Mouse (Mus musculus) hindbrain, embryonic 11.5 days (tissue): ENCODE data around the gene BC016579. TPM values are rescaled to one million over a fixed set of nuclear protein-coding genes. Genes with fewer than 3 reads are reported as not detected.

Experiments
- ATAC-seq: fragments of 200-750 bp; cut with Nextera tagmentation; 2 replicates; pipeline ENCODE4 v1.8.0; 2017; ENCODE audit warnings: mild to moderate bottlenecking, moderate TSS enrichment, moderate library complexity; ENCODE audit not compliant: low FRiP score
- DNase-seq: peaks from one replicate; pipeline ENCODE4 v3.0.0-alpha.2; 2015; ENCODE audit warnings: low spot score
- H3K27ac ChIP-seq: fragments of 300-500 bp; sonication (generic); 2 replicates; pipeline ENCODE4 v1.5.1; 2014; ENCODE audit warnings: mild to moderate bottlenecking, low read depth, low read length
- H3K27me3 ChIP-seq: fragments of 300-500 bp; sonication (generic); 2 replicates; pipeline ENCODE4 v1.6.1; 2014; ENCODE audit warnings: mild to moderate bottlenecking, low read length, moderate library complexity, mixed read lengths; ENCODE audit not compliant: control insufficient read depth, insufficient read depth
- H3K36me3 ChIP-seq: fragments of 300-500 bp; sonication (generic); 2 replicates; pipeline ENCODE4 v1.6.1; 2014; ENCODE audit warnings: mild to moderate bottlenecking, low read length, moderate library complexity, mixed read lengths; ENCODE audit not compliant: control insufficient read depth, insufficient read depth
- H3K4me1 ChIP-seq: fragments of 300-500 bp; sonication (generic); replicated peaks from 2 replicates; pipeline ENCODE4 v1.6.1; 2014; ENCODE audit warnings: low read length, mixed read lengths; ENCODE audit not compliant: control insufficient read depth, insufficient read depth
- H3K4me2 ChIP-seq: fragments of 300-500 bp; sonication (generic); replicated peaks from 2 replicates; pipeline ENCODE4 v1.6.1; 2014; ENCODE audit warnings: mild to moderate bottlenecking, low read depth, low read length
- H3K4me3 ChIP-seq: fragments of 300-500 bp; sonication (generic); 2 replicates; pipeline ENCODE4 v1.5.1; 2014; ENCODE audit warnings: low read depth, low read length
- H3K9ac ChIP-seq: fragments of 300-500 bp; sonication (generic); 2 replicates; pipeline ENCODE4 v1.6.1; 2014; ENCODE audit warnings: low read depth, low read length
- H3K9me3 ChIP-seq: fragments of 300-500 bp; sonication (generic); 2 replicates; pipeline ENCODE4 v1.6.1; 2016; ENCODE audit warnings: low read length; ENCODE audit not compliant: control insufficient read depth
- WGBS: fragments of 180-500 bp; shearing (Covaris S2); extraction: QIAGEN DNeasy Blood & Tissue Kit; methylation state at CpG from one replicate; pipeline ENCODE4 v1.1.7; 2014; 5-methylcytosine and 5-hydroxymethylcytosine counted together
- polyA plus RNA-seq: library from polyadenylated mRNA; unstranded; fragments of >200 nt; fragmentation: Nextera tagmentation; extraction: Ambion mirVana; gene quantifications from 2 replicates; pipeline ENCODE4 v1.2.1, GENCODE M21; 2014

The BC016579 gene
- polyA plus RNA-seq: 0.15 and 0.28 TPM in 2 replicates

DNA sequence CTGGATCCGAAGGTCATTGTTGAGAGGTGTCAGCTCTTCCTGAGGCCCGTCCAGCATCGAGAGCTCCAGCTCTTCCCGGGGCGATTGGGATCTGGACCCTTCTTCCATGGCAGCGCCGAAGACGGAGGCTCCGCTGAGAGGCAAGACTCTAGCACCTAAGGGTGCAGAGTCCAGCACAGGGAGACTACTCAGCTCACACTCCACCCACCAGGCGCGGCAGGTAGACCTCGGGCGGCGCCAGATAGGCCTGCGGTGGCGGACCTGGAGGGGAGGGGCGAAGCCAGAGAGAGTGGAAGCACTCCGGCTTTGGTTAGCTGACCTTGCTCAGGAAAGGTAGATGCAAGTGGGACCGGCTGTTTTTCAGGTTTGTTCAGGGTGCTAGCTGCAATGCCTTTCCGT, at the start of gene BC016579:
BC016579 (minus strand) TSS at position 135 of the 399 bp plus-strand sequence.
- H3K4me2 ChIP-seq: peak within 1 kb of the TSS; percentile 39
- WGBS: 10% methylated on average over 20 of the region's 20 CpGs
- H3K9me3 ChIP-seq: no peaks in the 10 kb centered on the region
- peak within 1 kb of the TSS; percentile 1; the same call in 1 of the 2 replicates for H3K4me3 ChIP-seq
- 0 out of 2 replicates have a peak, but pooled peaks cover 2% of the 10 kb centered on the region for H3K4me1 ChIP-seq
- H3K27me3 ChIP-seq: peaks cover 6% of the 10 kb centered on the region; the same call in 1 of the 2 replicates
- DNase-seq (peak; percentile 11), ATAC-seq (no peak)
- H3K9ac ChIP-seq: no peak within 1 kb of the TSS
- no peak within 1 kb of the TSS for H3K27ac ChIP-seq
- no peaks in the 10 kb centered on the region for H3K36me3 ChIP-seq

DNA sequence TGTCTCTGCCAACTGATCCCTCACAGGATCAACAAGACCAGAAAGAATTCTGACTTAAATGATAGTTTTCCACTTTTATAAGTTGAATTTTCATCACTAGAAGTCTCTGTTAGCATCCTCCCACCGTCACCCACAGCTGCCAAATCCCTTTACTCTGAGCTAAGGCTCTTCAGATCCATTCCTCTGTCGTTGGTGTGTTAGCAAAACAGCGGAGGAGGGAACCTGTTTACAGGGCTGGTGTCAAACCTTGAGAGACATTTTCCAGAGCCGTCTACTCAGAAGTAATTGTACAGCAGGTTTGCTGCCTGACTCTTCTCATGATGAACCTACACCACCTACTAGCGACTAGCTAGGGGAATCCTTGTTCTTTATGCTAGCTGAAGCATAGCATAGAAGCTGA, 45.4 kb upstream of the BC016579 start:
- Histone ChIP-seq H3K36me3 (no peaks in the 10 kb centered on the region), H3K9me3 (no peaks in the 10 kb centered on the region), H3K27ac (no peak overlapping the region), H3K4me3 (no peak overlapping the region), H3K9ac (no peak overlapping the region), H3K27me3 (no peaks in the 10 kb centered on the region), H3K4me2 (no peak overlapping the region), H3K4me1 (no peaks in the 10 kb centered on the region)
- ATAC-seq: no peak
- 78% methylated on average over 5 of the region's 5 CpGs for WGBS
- no peak for DNase-seq

DNA sequence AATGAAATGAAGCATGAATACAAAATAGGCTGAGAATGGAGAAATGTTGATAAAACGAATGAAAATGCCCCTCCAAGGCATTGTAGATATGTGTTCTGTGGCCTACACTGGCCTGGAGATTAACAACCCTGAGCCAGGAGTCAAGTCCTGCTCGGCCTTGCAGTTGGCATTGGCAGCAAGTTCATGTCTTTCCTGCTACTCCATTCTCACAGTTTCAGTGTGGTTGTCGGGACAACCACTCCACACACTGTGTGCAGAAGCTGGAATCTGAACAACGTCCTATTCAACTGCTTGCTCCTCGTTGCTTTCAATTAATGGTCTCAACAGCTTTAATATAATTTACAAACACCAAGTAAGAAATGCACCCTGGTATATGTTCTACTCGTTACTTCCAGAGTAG, 44.1 kb upstream of the BC016579 start:
- H3K4me1 ChIP-seq: no peaks in the 10 kb centered on the region
- 70% methylated on average over 6 of the region's 6 CpGs for WGBS
- ATAC-seq: no peak
- H3K4me2 ChIP-seq: no peak overlapping the region
- H3K27ac ChIP-seq: no peak overlapping the region
- H3K27me3 ChIP-seq: no peaks in the 10 kb centered on the region
- DNase-seq: no peak
- no peaks in the 10 kb centered on the region for H3K36me3 ChIP-seq
- H3K9ac ChIP-seq: no peak overlapping the region
- H3K9me3 ChIP-seq: no peaks in the 10 kb centered on the region
- H3K4me3 ChIP-seq: no peak overlapping the region

GRCm38 (mm10) chr16:45695445-45696160, 41.7 kb upstream of the BC016579 start:
- Histone ChIP-seq H3K36me3 (no peaks in the 10 kb centered on the region), H3K9ac (no peak overlapping the region), H3K4me2 (no peak overlapping the region), H3K27me3 (no peaks in the 10 kb centered on the region), H3K27ac (no peak overlapping the region), H3K4me3 (no peak overlapping the region), H3K4me1 (no peaks in the 10 kb centered on the region), H3K9me3 (no peaks in the 10 kb centered on the region)
- DNase-seq: no peak
- WGBS: 72% methylated on average over 9 of the region's 9 CpGs
- ATAC-seq: peak; percentile 38; the same call in 1 of the 2 replicates

DNA sequence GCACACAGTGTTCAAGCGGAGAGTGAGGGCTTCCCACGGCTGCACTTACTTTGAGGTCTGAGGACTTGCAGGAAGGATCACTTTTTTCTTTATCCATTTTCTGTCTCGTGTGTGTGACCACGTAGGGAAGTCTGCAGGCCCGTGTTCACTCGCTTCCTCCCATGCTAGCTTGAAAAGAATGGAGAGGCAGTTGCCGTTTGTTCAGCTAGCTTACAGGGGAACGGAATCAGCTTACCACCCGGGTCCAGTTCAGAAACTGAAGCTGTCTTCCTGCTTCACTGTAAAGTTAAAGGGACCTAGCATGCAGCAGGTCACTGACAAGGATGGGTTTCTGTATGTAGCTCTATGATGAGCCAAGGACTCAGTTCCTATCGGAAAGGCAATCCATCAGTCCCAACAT, 39.7 kb upstream of the BC016579 start, which contains the start of gene Tmprss7:
Tmprss7 (minus strand) TSS at position 101 of the 400 bp plus-strand sequence.
- no peaks in the 10 kb centered on the region for H3K9me3 ChIP-seq
- no peak for ATAC-seq
- no peak within 1 kb of the TSS for H3K9ac ChIP-seq
- peaks cover 2% of the 10 kb centered on the region; the same call in 1 of the 2 replicates for H3K4me1 ChIP-seq
- 80% methylated on average over 10 of the region's 10 CpGs for WGBS
- H3K4me2 ChIP-seq: no peak within 1 kb of the TSS
- H3K4me3 ChIP-seq: no peak within 1 kb of the TSS
- no peaks in the 10 kb centered on the region for H3K36me3 ChIP-seq
- H3K27ac ChIP-seq: no peak within 1 kb of the TSS
- no peak for DNase-seq
- no peaks in the 10 kb centered on the region for H3K27me3 ChIP-seq

DNA sequence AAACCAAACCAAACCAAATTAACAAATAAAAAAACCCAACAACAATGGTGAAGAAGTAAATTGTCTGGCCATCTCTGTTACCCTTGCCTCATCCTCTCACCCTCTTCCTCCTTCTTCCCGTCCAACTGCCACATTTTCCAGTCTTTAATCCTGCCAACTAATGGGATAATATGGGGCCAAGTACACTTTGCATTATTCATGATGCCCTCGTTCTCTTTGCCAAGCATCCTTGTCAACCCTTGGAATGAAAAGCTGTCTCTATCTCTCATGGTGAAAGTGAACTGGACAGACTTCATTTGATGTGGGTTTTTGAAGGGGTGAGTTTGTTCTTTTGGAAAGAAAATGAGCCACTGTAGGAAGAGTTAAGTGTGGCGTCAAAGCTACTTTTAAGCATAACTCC, 39.0 kb upstream of the BC016579 start:
- no peak for DNase-seq
- Histone ChIP-seq H3K27me3 (no peaks in the 10 kb centered on the region), H3K27ac (no peak overlapping the region), H3K4me2 (no peak overlapping the region), H3K4me3 (no peak overlapping the region), H3K36me3 (no peaks in the 10 kb centered on the region), H3K9ac (no peak overlapping the region), H3K9me3 (no peaks in the 10 kb centered on the region), H3K4me1 (peaks cover 2% of the 10 kb centered on the region; the same call in 1 of the 2 replicates)
- 62% methylated on average over 3 of the region's 3 CpGs for WGBS
- ATAC-seq: no peak

DNA sequence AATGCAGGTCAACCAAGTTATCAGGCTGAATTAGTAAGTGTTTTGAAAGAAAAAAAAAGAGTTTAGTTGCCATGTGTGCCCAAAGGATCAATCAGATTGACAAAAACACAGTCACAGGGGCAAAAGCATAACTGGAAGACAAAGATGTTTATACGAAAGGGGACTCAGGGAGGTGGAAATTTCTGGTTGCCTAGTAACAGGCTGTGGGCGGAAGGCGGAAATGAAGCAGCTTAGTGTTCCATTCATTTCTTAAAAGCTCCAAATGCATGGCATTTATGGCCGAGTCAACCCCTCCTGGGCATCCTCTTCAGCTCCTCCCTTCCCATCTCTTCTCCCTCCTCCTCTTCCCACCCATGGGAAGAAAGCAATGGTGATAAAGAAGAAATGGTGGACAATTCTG, 36.3 kb upstream of the BC016579 start:
- Histone ChIP-seq H3K4me1 (peaks cover 2% of the 10 kb centered on the region; the same call in 1 of the 2 replicates), H3K27me3 (no peaks in the 10 kb centered on the region), H3K27ac (no peak overlapping the region), H3K4me2 (no peak overlapping the region), H3K9ac (no peak overlapping the region), H3K9me3 (no peaks in the 10 kb centered on the region), H3K4me3 (no peak overlapping the region), H3K36me3 (no peaks in the 10 kb centered on the region)
- ATAC-seq (peak; percentile 73; the same call in 1 of the 2 replicates), DNase-seq (peak; percentile 53)
- 24% methylated on average over 4 of the region's 4 CpGs for WGBS

GRCm38 (mm10) chr16:45686833-45687232, 33.0 kb upstream of the BC016579 start:
- Histone ChIP-seq H3K4me2 (no peak overlapping the region), H3K4me1 (peaks cover 2% of the 10 kb centered on the region; the same call in 1 of the 2 replicates), H3K9me3 (no peaks in the 10 kb centered on the region), H3K4me3 (no peak overlapping the region), H3K27me3 (no peaks in the 10 kb centered on the region), H3K9ac (no peak overlapping the region), H3K27ac (no peak overlapping the region), H3K36me3 (no peaks in the 10 kb centered on the region)
- ATAC-seq: no peak
- WGBS: 83% methylated on average over 3 of the region's 3 CpGs
- no peak for DNase-seq

DNA sequence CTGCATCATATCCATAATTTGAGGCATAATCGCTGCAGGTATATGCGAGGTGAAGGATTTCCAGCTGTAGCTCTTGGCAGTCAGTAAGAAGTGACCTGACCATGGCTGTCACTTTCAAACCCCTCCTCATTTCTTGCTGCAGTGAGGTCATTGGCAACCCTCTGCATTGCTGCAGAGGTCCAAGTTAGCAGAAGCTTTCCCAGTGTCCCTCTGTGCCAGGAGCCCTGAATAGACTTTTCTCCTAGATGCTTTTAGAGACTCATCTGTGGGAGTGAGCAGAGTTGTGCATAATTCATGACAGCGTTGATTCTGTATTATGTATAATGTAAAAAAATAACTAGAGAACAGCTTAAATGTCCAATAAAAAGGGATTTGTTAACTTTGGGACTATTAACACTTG, 31.4 kb upstream of the BC016579 start:
- H3K27ac ChIP-seq: no peak overlapping the region
- no peak overlapping the region for H3K4me2 ChIP-seq
- H3K4me1 ChIP-seq: peaks cover 2% of the 10 kb centered on the region; the same call in 1 of the 2 replicates
- H3K9me3 ChIP-seq: no peaks in the 10 kb centered on the region
- no peak overlapping the region for H3K4me3 ChIP-seq
- no peaks in the 10 kb centered on the region for H3K27me3 ChIP-seq
- ATAC-seq (peak; percentile 12; the same call in 1 of the 2 replicates), DNase-seq (no peak)
- WGBS: 74% methylated on average over 3 of the region's 3 CpGs
- no peak overlapping the region for H3K9ac ChIP-seq
- H3K36me3 ChIP-seq: no peaks in the 10 kb centered on the region
